Mouse (Mus musculus) heart, postnatal 0 days (tissue): ENCODE measurements around the gene Gm4836.
"Not testable (repeated sequence)": the region's sequence is repeated elsewhere in the genome, so short reads cannot be mapped to it uniquely, and the experiment has no call there.

Source experiments
- CTCF ChIP-seq: IDR thresholded peaks from 2 replicates; pipeline ENCODE4 v1.5.1; 2016; ENCODE audit warnings: antibody characterized with exemption, control low read depth, low read depth
- EP300 ChIP-seq: IDR thresholded peaks from 2 replicates; pipeline ENCODE4 v1.6.1; 2016; ENCODE audit warnings: antibody characterized with exemption, low read depth

DNA sequence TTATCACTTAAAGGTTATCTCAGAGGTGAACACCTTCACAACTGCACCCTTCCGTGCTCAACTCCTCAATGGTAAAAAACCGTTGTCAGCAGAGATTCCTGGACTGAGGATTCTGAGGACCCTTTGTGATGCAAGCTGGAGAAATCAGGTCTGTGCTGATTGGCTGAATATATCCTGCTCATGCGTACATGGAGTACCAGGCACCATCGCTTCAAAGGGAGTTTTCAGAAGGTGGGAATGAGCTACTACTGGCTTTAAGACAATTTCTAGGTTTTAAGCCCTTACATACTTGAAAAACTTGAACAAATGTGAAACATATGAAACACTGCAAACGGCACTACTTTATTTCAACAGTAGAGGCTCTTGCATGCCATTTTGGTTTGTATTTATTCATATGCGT is at the start of gene Gm4836:
- not testable (repeated sequence) for TF ChIP-seq CTCF, EP300
